Mouse (Mus musculus) kidney, embryonic 15.5 days (tissue): ENCODE results near the gene Arid5b. TPM values are rescaled to one million over a fixed set of nuclear protein-coding genes. Genes with fewer than 3 reads are reported as not detected.
A peak's percentile ranks its signal among the peaks of the same experiment; 100 is the strongest.

ENCODE experiments used
- ATAC-seq: fragments of 200-750 bp; cut with Nextera tagmentation; replicated peaks from 2 replicates; pipeline ENCODE4 v1.8.0; 2017; ENCODE audit warnings: moderate TSS enrichment; ENCODE audit not compliant: low FRiP score
- H3K27ac ChIP-seq: fragments of 300-500 bp; sonication (generic); 2 replicates; pipeline ENCODE4 v1.5.1; 2015; ENCODE audit warnings: mild to moderate bottlenecking, inconsistent platforms
- H3K27me3 ChIP-seq: fragments of 300-500 bp; sonication (generic); 2 replicates; pipeline ENCODE4 v1.6.1; 2015; ENCODE audit warnings: inconsistent platforms
- H3K36me3 ChIP-seq: fragments of 300-500 bp; sonication (generic); 2 replicates; pipeline ENCODE4 v1.6.1; 2015; ENCODE audit warnings: inconsistent platforms
- H3K4me1 ChIP-seq: fragments of 300-500 bp; sonication (generic); 2 replicates; pipeline ENCODE4 v1.6.1; 2015; ENCODE audit warnings: inconsistent platforms
- H3K4me2 ChIP-seq: fragments of 300-500 bp; sonication (generic); 2 replicates; pipeline ENCODE4 v1.6.1; 2015; ENCODE audit warnings: moderate library complexity, mild to moderate bottlenecking, inconsistent platforms
- H3K4me3 ChIP-seq: fragments of 300-500 bp; sonication (generic); replicated peaks from 2 replicates; pipeline ENCODE4 v1.5.1; 2015; ENCODE audit warnings: mild to moderate bottlenecking, inconsistent platforms
- H3K9ac ChIP-seq: fragments of 300-500 bp; sonication (generic); 2 replicates; pipeline ENCODE4 v1.6.1; 2015; ENCODE audit warnings: mild to moderate bottlenecking, inconsistent platforms
- H3K9me3 ChIP-seq: fragments of 300-500 bp; sonication (generic); replicated peaks from 2 replicates; pipeline ENCODE4 v1.6.1; 2016; ENCODE audit warnings: inconsistent platforms
- WGBS: fragments of 180-500 bp; shearing (Covaris S2); methylation state at CpG from one replicate; pipeline ENCODE4 v1.1.7; 2015; ENCODE audit warnings: mixed read lengths; 5-methylcytosine and 5-hydroxymethylcytosine counted together
- polyA plus RNA-seq: library from polyadenylated mRNA; unstranded; fragments of >200 nt; fragmentation: Nextera tagmentation; extraction: Ambion mirVana; gene quantifications from 2 replicates; pipeline ENCODE4 v1.2.1, GENCODE M21; 2015

The Arid5b gene
- polyA plus RNA-seq, 1 experiment from 2014 or later, result 38.6 TPM

DNA sequence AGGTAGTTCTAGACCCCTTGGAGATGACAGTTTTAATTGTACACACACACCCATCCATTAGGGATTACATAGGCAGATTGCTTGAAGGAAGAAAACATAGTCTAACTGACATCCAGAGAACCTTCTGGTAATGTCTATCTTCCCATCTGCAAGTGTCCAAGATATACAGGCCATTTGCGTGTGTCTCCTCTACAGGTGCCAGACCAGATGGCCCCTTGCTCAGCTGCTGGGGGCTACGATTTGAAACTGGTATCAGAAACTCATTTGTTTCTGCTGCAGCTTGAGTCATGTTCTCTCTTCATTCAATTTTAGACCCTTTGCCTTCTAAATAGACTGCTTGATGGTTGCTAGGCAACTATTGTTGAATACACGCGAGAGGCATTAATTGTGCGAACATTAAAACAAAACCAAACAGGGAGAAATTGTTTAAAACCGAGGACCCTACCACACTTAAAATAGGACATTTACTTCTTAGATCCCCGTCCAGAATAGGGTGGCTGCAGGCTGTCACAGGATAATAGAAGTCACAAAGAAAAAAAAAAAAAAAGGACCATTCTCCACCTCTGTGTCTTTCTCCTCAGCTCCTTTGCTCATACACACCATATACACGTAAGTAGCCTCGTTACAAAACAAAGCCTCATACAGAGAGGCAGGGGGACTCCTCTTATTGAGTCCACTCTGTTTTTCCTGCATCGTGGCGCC is 125.0 kb downstream of the Arid5b start:
- H3K27ac ChIP-seq, result no peak overlapping the region
- peaks cover 11% of the 10 kb centered on the region for H3K36me3 ChIP-seq
- no peaks in the 10 kb centered on the region for H3K27me3 ChIP-seq
- peaks cover 22% of the 10 kb centered on the region for H3K4me1 ChIP-seq
- 85% methylated on average over 11 of the region's 11 CpGs for WGBS
- ATAC-seq, result no peak
- no peak overlapping the region for H3K4me3 ChIP-seq
- no peaks in the 10 kb centered on the region for H3K9me3 ChIP-seq
- no peak overlapping the region for H3K9ac ChIP-seq
- no peak overlapping the region for H3K4me2 ChIP-seq

DNA sequence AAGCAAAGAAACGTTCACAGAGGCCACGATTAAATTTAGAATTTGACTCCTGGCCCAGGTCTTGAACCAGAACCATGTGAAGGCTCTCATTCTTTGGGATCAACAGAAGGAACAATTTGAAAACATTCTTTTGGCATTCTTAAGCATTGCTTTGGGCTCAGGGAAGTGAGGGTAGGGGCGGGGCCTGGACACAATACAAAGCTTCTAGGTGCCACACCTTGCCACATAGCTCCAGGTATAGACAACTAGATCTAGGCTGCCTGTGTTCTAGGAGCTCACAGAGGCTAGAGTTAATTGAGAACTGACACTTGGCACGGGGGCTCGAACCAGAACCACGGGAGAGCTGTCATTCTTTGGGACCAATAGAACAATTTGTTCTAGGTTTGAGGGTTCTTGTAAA is 130.0 kb downstream of the Arid5b start:
- WGBS, result 76% methylated on average over 6 of the region's 6 CpGs
- Histone ChIP-seq H3K36me3 (peaks cover 11% of the 10 kb centered on the region), H3K27me3 (no peaks in the 10 kb centered on the region), H3K4me1 (peaks cover 38% of the 10 kb centered on the region), H3K27ac (peak overlapping the region; percentile 74), H3K9ac (no peak overlapping the region), H3K4me2 (no peak overlapping the region), H3K4me3 (no peak overlapping the region), H3K9me3 (no peaks in the 10 kb centered on the region)
- no peak for ATAC-seq

DNA sequence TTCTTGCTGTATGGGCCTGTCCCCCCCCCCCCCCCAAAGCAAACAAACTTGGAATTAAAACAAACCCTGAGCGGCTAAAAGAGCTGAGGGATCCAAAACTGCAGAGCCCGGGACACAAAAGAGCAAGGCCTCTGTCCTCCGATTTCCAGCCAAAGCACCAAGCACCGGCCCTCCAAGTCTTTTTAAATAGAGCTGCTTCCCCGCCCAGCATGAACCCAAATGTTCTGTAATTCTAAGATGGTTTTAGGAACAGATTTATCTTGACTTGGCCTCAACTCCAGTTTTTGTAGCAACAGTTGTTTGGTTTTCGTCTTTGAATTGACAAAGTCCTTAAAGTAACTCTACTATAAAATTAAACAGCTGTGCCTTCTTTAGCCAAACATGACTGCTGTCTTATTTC is 130.8 kb downstream of the Arid5b start:
- no peak for ATAC-seq
- H3K4me2 ChIP-seq, result no peak overlapping the region
- H3K27ac ChIP-seq, result peak overlapping the region; percentile 74
- no peak overlapping the region for H3K4me3 ChIP-seq
- no peak overlapping the region for H3K9ac ChIP-seq
- peaks cover 11% of the 10 kb centered on the region for H3K36me3 ChIP-seq
- H3K4me1 ChIP-seq, result peaks cover 38% of the 10 kb centered on the region
- no peaks in the 10 kb centered on the region for H3K27me3 ChIP-seq
- WGBS, result 44% methylated on average over 6 of the region's 6 CpGs
- no peaks in the 10 kb centered on the region for H3K9me3 ChIP-seq

DNA sequence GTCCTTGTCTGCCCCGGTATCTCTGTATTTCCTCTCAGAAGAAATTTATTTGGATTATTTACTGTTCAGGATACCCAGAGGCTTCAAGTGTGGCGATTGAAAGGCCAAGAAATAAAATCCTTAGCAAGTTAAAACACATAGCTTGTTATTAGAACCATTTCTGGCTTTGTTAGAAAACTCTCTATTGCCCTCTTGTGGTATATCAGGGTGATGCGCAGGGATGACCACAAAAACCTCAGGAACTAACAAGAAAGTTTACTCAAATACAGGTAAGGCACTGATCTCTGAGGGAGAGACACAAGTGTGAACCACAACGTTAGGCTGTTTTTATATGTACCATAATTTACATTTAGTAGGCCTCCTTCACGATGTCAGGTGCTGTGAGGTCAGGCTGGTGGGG is 131.7 kb downstream of the Arid5b start:
- H3K9ac ChIP-seq, result no peak overlapping the region
- H3K9me3 ChIP-seq, result no peaks in the 10 kb centered on the region
- 9% methylated on average over 5 of the region's 5 CpGs for WGBS
- no peak overlapping the region for H3K4me2 ChIP-seq
- H3K27ac ChIP-seq, result no peak overlapping the region; the same call in 1 of the 2 replicates
- no peaks in the 10 kb centered on the region for H3K27me3 ChIP-seq
- peaks cover 6% of the 10 kb centered on the region for H3K36me3 ChIP-seq
- ATAC-seq, result no peak
- no peak overlapping the region for H3K4me3 ChIP-seq
- peaks cover 38% of the 10 kb centered on the region for H3K4me1 ChIP-seq

DNA sequence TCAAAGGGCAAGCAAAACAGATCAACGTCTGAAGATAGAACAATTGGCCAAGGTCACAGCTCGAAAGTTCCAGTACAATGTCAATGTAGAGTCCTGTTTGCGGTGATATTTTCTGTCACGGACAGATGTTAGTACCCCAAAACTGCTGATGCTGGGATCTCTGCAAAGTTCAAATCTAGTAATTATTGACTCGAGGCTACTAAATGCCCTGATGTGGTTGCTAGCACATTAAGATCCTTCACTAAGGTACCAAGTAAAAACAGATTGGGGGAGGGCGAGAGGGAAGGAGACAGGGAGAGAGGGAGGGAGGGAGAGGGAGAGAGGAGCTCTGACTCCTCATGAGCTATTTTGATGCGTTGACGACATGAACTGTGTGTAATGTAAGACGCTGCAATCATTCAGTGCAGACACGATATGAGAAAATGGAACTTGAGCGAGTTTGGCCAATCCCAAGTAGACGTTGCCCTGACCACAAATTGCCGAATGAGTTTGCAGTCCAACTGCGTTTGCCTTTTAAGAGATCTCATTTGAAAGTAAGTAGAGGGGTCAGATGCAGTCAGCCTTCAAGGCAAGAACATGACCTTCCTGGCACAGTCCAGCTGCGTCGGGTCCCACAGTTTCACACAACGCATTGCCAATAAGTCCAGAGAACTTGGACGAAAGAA is 133.1 kb downstream of the Arid5b start:
- no peak for ATAC-seq
- no peak overlapping the region for H3K9ac ChIP-seq
- H3K4me1 ChIP-seq, result peaks cover 38% of the 10 kb centered on the region
- H3K4me2 ChIP-seq, result 0 out of 2 replicates have a peak overlapping the region, but pooled peaks have one; percentile 9
- no peaks in the 10 kb centered on the region for H3K27me3 ChIP-seq
- no peak overlapping the region for H3K27ac ChIP-seq
- 55% methylated on average over 18 of the region's 18 CpGs for WGBS
- H3K9me3 ChIP-seq, result no peaks in the 10 kb centered on the region
- no peaks in the 10 kb centered on the region; the same call in 1 of the 2 replicates for H3K36me3 ChIP-seq
- H3K4me3 ChIP-seq, result no peak overlapping the region

DNA sequence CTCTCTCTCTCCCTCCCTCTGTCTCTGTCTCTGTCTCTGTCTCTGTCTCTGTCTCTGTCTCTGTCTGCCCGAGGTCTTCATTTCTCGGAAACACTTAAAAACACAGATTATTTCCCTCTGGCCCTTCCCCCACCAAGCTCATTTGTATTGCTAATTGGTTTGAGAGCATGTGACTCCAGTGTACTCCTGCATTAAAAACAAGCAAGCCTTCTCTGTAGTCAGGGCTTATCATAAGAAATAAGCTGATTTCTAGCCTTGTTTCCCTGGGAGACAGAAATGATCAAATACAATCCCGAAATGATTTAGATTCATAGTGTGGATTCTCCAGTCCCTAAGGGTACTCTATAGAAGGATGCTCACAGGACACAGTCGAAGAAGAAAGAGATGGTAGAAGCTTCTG is 136.0 kb downstream of the Arid5b start:
- no peak overlapping the region for H3K4me2 ChIP-seq
- peaks cover 3% of the 10 kb centered on the region; the same call in 1 of the 2 replicates for H3K36me3 ChIP-seq
- H3K4me3 ChIP-seq, result no peak overlapping the region
- no peak overlapping the region for H3K27ac ChIP-seq
- no peak for ATAC-seq
- H3K9me3 ChIP-seq, result no peaks in the 10 kb centered on the region
- 86% methylated on average over 4 of the region's 4 CpGs for WGBS
- H3K4me1 ChIP-seq, result peaks cover 29% of the 10 kb centered on the region
- no peaks in the 10 kb centered on the region for H3K27me3 ChIP-seq
- no peak overlapping the region for H3K9ac ChIP-seq

DNA sequence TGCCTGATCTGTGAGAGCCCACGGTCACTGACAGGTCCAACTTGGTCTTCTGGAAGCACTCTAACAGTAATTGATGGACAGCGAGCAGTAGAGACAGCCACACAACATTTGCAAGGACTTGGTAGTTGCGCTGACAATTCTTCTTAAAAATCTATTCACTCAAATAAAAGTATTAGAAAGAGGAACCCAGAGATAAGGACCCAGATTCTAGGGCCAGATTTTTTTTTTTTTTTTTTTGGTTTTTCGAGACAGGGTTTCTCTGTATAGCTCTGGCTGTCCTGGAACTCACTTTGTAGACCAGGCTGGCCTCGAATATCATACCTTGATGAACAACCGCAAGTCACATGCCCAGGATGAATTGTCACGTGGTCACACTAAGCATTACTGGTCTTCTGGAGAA is 137.0 kb downstream of the Arid5b start:
- WGBS, result 91% methylated on average over 7 of the region's 7 CpGs
- H3K27ac ChIP-seq, result no peak overlapping the region
- H3K4me2 ChIP-seq, result no peak overlapping the region
- H3K9ac ChIP-seq, result no peak overlapping the region
- no peaks in the 10 kb centered on the region for H3K9me3 ChIP-seq
- peaks cover 3% of the 10 kb centered on the region; the same call in 1 of the 2 replicates for H3K36me3 ChIP-seq
- no peaks in the 10 kb centered on the region for H3K27me3 ChIP-seq
- H3K4me3 ChIP-seq, result no peak overlapping the region
- H3K4me1 ChIP-seq, result peaks cover 34% of the 10 kb centered on the region
- no peak for ATAC-seq

DNA sequence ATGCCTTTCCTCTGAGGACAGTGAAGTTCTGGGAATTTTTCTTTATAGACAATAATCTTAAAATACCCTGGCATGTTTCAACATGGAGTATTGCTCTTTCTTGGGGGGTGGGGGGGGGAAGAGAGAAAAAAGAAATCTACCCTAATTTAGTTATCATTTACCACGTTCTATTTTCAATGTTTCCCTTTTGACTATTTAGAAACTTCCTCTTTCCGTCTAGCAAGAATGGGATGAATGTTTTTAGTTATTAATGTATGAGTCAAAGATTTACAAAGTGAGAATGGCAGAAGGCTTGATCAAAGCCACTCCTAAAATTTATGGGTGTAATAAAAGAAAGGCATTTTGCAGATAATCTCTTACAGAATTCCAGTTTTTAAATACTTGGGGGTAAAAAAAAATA is 137.7 kb downstream of the Arid5b start:
- 42% methylated on average over 2 of the region's 2 CpGs for WGBS
- no peak overlapping the region for H3K27ac ChIP-seq
- H3K4me3 ChIP-seq, result no peak overlapping the region

DNA sequence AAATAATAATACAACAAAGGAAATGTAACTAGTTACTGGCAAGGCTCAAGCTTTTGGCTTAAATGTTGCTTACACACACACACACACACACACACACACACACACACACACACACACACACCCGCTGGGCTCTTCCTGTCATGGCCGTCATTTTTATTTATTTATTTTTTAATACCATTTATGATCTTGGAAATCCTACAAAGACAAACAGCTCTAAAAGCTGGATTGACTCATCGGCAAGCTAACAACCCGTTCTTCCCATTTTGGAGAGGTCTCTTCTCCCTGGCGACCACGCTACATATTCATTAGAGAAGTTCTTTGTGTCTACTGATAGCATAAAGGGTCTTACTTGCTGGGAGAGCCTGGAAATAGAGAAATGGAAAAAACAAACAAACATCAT is 138.2 kb downstream of the Arid5b start:
- Histone ChIP-seq H3K4me3 (no peak overlapping the region), H3K4me2 (no peak overlapping the region), H3K9ac (no peak overlapping the region), H3K27ac (no peak overlapping the region), H3K4me1 (peaks cover 34% of the 10 kb centered on the region), H3K27me3 (no peaks in the 10 kb centered on the region), H3K36me3 (peaks cover 3% of the 10 kb centered on the region; the same call in 1 of the 2 replicates), H3K9me3 (no peaks in the 10 kb centered on the region)
- WGBS, result 70% methylated on average over 6 of the region's 6 CpGs
- ATAC-seq, result no peak

More for the DNA sequence above, 137.7 kb downstream of the Arid5b start:
- H3K4me1 ChIP-seq, result peaks cover 35% of the 10 kb centered on the region
- H3K9me3 ChIP-seq, result no peaks in the 10 kb centered on the region
- H3K4me2 ChIP-seq, result no peak overlapping the region
- H3K36me3 ChIP-seq, result peaks cover 3% of the 10 kb centered on the region; the same call in 1 of the 2 replicates
- H3K9ac ChIP-seq, result no peak overlapping the region
- no peaks in the 10 kb centered on the region for H3K27me3 ChIP-seq
- ATAC-seq, result no peak

DNA sequence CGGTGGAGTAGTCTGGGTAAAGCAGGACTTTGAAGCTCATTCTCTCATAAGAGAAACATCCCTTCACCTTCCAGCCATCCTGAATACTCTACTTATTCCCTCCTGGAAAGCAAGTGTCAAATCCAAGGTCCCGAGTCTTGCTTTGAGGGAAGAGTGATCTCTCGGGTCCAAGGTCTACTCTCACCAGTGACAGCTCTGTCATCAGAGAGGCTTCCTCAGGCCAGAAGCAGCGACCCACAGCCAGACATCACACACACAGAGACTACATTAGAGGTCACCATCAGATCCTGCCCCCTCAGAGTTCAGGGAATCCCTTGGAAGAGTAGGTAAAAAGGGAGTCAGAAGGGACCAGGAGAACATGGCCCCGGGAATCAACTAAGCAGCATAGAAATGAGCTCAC is 140.4 kb downstream of the Arid5b start:
- Histone ChIP-seq H3K36me3 (peaks cover 8% of the 10 kb centered on the region; the same call in 1 of the 2 replicates), H3K27me3 (no peaks in the 10 kb centered on the region), H3K4me2 (no peak overlapping the region), H3K9me3 (no peaks in the 10 kb centered on the region), H3K9ac (no peak overlapping the region), H3K4me1 (peaks cover 33% of the 10 kb centered on the region), H3K4me3 (no peak overlapping the region), H3K27ac (no peak overlapping the region)
- WGBS, result 79% methylated on average over 5 of the region's 5 CpGs
- ATAC-seq, result no peak

DNA sequence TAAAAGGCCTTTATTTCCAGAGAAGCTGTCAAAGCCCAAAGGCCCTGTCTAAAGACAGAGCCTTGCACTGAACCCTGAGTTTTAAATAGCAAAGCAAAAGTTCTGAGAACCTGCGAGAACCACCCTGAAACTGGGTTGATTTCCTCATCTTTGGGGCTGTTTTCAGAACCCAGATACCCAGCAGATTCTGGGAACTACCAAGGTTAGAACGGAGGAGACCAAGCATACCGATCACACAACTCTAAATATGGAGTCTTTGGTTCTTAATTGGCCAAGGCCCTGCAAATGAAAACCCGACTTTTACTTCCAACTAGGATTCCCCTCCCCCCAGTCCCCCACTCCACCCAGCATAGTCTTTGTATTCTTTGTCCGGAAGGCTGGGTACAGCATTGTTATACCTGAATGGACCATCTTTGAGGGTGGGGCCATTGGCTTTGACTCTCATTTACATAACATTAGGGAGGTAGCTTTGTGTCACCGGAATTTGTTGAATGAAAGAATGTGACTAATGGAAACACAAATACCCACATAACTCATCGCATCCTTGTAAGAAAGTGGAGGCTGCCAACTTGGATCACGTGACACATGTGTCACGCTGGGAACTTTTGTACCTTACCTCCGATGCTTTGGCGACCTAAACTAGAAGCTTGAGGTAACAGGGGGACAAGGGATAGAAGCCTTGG is 141.2 kb downstream of the Arid5b start:
- Histone ChIP-seq H3K9ac (no peak overlapping the region), H3K4me2 (peak overlapping the region; percentile 63), H3K27ac (peak overlapping the region; percentile 91), H3K4me3 (no peak overlapping the region), H3K4me1 (peaks cover 33% of the 10 kb centered on the region), H3K36me3 (peaks cover 16% of the 10 kb centered on the region), H3K27me3 (no peaks in the 10 kb centered on the region), H3K9me3 (no peaks in the 10 kb centered on the region)
- ATAC-seq, result no peak
- WGBS, result 75% methylated on average over 11 of the region's 11 CpGs

DNA sequence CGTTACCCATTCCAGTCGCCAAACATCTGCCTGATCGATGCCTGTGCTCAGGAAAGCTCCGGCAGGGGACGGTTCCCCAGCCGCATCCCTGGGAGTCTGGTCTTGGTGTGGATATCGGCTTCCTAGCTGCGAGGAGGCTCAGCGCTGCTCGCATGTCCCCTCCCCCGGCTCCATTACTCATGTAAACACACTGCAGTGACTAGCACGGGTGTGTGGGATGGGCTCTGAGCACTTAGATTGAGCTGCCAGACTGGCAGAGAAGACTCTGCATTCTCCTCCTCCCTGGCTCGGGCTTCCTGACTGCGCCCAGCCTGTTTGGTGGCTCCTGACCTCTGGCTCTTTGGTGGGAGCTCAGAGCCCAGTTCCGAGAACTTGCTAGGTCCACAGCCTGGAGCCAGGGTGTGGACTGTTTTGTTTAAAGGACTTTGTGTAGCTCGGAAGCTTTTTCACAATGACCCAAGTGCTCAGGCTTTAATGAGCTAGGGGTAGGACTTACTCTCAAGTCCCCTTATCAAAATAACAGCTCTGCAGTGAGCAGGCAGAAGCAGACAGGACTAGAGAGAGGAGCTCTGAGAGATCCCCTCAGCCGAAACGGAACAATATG is 142.0 kb downstream of the Arid5b start:
- H3K9me3 ChIP-seq, result no peaks in the 10 kb centered on the region
- peaks cover 23% of the 10 kb centered on the region for H3K36me3 ChIP-seq
- 2% methylated on average over 18 of the region's 18 CpGs for WGBS
- peak overlapping the region; percentile 91 for H3K27ac ChIP-seq
- no peaks in the 10 kb centered on the region for H3K27me3 ChIP-seq
- peaks cover 33% of the 10 kb centered on the region for H3K4me1 ChIP-seq
- ATAC-seq, result peak; percentile 95
- H3K4me3 ChIP-seq, result peak overlapping the region; percentile 47
- peak overlapping the region; percentile 63 for H3K4me2 ChIP-seq
- peak overlapping the region; percentile 46 for H3K9ac ChIP-seq
